Mouse (Mus musculus) olfactory bulb, adult 2 months (tissue): ENCODE measurements around the gene Rab11fip3. TPM values are rescaled to one million over a fixed set of nuclear protein-coding genes. Genes with fewer than 3 reads are reported as not detected.

ENCODE experiments used
- H3K27ac ChIP-seq: fragments of 200-500 bp; 2 replicates; pipeline ENCODE4 v1.5.1; 2012; ENCODE audit warnings: low read depth, low read length; ENCODE audit not compliant: insufficient read depth
- H3K4me1 ChIP-seq: fragments of 200-500 bp; 2 replicates; pipeline ENCODE4 v1.6.1; 2012; ENCODE audit warnings: low read length; ENCODE audit not compliant: control insufficient read depth, insufficient read depth
- H3K4me3 ChIP-seq: fragments of 200-500 bp; 2 replicates; pipeline ENCODE4 v1.5.1; 2012; ENCODE audit warnings: mild to moderate bottlenecking, low read depth, low read length, moderate library complexity; ENCODE audit not compliant: insufficient read depth
- CTCF ChIP-seq: fragments of 200-500 bp; IDR thresholded peaks from 2 replicates; pipeline ENCODE4 v1.5.1; 2012; ENCODE audit warnings: low read depth, mild to moderate bottlenecking, low read length, moderate library complexity; ENCODE audit not compliant: insufficient read depth
- POLR2A ChIP-seq: fragments of 200-500 bp; IDR thresholded peaks from 2 replicates; pipeline ENCODE4 v1.6.1; 2012; ENCODE audit warnings: mild to moderate bottlenecking, low read depth, low read length, moderate library complexity; ENCODE audit not compliant: insufficient read depth
- WGBS: fragments of 180-500 bp; shearing (Covaris S2); methylation state at CpG from one replicate; pipeline ENCODE4 v1.1.7; 2018; 5-methylcytosine and 5-hydroxymethylcytosine counted together
- polyA plus RNA-seq: library from polyadenylated mRNA; stranded (reverse); fragments of >200 nt; gene quantifications from 2 replicates; pipeline ENCODE4 v1.2.4, GENCODE M21; 2012; ENCODE audit warnings: low replicate concordance; ENCODE audit not compliant: missing spikeins, insufficient read depth, insufficient read length

Gene Rab11fip3
- polyA plus RNA-seq, 1 experiment = not detected

DNA sequence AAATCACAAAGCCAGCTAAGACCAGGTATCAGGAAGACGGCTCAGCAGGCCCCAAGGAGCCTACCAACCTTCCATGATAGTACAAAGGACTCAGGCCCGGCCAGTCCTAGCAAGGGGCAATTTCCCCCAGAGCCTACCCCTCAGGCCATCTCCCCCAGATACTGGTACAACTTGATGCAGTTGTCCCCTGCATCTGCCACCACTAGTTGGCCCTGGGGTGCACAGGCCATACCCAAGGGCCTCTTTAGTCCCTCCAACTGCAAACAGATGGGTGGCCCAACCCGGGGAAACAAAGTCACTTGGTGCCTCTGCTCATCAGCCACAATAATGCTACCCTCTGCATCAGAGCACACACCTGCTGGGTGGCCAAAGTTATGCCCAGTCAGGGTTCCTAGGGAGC is 126.1 kb downstream of the Rab11fip3 start:
- no peak for TF ChIP-seq CTCF
- no peak for TF ChIP-seq POLR2A
- H3K4me1 ChIP-seq = peaks cover 4% of the 10 kb centered on the region
- no peak overlapping the region for H3K4me3 ChIP-seq
- H3K27ac ChIP-seq = no peak overlapping the region
- WGBS = 81% methylated on average over 3 of the region's 3 CpGs

DNA sequence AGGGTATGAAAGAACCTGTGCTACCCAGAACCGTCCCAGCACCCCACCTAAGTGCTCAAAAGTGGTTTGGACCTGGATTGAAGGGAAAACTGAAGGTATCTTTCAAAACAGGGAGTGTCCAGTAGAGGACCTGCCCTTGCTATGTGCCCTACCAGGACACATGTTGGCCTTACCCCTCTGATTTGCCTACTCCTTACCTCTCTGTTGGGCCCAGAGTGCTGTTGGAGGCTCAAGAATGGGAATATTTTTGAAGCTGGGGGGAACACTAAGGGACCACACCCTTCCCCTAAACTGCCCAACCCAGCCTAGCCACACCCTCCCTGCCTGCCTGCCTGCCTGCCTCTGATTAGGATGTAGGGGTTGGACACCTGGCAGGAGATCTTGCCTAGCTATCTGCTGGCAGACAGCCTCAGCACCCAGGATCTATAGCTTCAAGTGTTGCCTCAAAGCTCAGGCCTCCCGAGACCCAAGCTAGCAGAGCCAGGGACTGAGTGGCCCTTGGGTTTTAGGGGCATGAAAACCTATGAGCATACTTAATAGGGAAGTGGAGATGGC is 126.7 kb downstream of the Rab11fip3 start:
- H3K27ac ChIP-seq = no peak overlapping the region
- WGBS = 87% methylated on average over 2 of the region's 2 CpGs
- no peak for TF ChIP-seq CTCF
- TF ChIP-seq POLR2A = no peak
- H3K4me1 ChIP-seq = peaks cover 4% of the 10 kb centered on the region
- no peak overlapping the region for H3K4me3 ChIP-seq

DNA sequence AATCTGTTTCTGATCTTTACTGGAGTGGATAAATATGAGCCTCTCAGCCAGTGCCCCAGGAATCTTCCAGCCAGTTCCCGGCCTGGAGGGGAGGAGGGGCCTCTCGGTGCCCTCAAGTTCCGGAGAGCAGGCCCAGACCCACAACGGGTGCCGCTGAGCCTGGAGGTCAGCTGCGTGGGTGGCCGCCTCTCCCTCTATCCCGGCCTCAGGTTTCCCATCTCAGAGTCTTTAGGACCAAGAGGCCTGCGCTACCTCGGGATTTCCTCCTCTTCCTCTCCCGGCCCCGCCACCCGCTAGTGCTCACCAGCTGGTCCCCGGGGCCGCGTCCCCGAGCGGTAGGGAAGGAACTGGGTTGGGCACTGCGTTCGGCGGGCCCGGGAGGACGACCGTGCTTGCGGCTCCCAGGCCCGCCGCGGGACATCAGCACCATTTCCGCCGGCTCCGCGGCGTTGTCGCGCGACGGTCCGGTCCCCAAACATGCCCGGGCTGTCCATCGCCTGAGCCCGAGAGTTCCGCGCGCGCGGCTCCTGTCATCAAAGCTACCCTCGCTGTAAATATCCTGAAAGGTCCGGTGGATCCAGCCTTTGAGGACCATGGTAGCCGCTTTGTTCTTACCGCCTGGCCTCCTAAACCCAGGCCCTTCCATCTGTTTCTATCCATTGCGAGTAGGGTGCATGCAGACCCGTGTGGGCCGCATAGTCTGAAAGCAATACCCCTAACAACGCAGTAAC is 127.7 kb downstream of the Rab11fip3 start:
- TF ChIP-seq CTCF = no peak
- TF ChIP-seq POLR2A = peak; percentile 61
- H3K4me3 ChIP-seq = peak overlapping the region; percentile 63
- 2% methylated on average over 54 of the region's 54 CpGs for WGBS
- peaks cover 4% of the 10 kb centered on the region for H3K4me1 ChIP-seq
- H3K27ac ChIP-seq = peak overlapping the region; percentile 22; the same call in 1 of the 2 replicates

Other genes with a start within 250 kb of the Rab11fip3 start
- not detected in 2 replicates for gene Wdr24, start 245.9 kb downstream of the Rab11fip3 start, polyA plus RNA-seq
- not detected in 2 replicates for gene Jmjd8, start 240.7 kb downstream of the Rab11fip3 start, polyA plus RNA-seq
- not detected in 2 replicates for gene Stub1, start 236.2 kb downstream of the Rab11fip3 start, polyA plus RNA-seq
- not detected in 2 replicates for gene Rhbdl1, start 232.3 kb downstream of the Rab11fip3 start, polyA plus RNA-seq
- not detected in 2 replicates for gene Gm20683, start 227.8 kb downstream of the Rab11fip3 start, polyA plus RNA-seq
- not detected in 2 replicates for gene Rhot2, start 224.7 kb downstream of the Rab11fip3 start, polyA plus RNA-seq
- not detected in 2 replicates for gene Wdr90, start 208.1 kb downstream of the Rab11fip3 start, polyA plus RNA-seq
- not detected in 2 replicates for gene Mcrip2, start 200.8 kb downstream of the Rab11fip3 start, polyA plus RNA-seq
- gene Mettl26, start 194.5 kb downstream of the Rab11fip3 start, polyA plus RNA-seq = not detected in 2 replicates
- not detected in 2 replicates for gene Wfikkn1, start 188.7 kb downstream of the Rab11fip3 start, polyA plus RNA-seq
- gene Rab40c, start 149.8 kb downstream of the Rab11fip3 start, polyA plus RNA-seq = not detected in 2 replicates
- not detected in 2 replicates for gene Pigq, start 124.6 kb downstream of the Rab11fip3 start, polyA plus RNA-seq
- gene Nhlrc4, start 124.6 kb downstream of the Rab11fip3 start, polyA plus RNA-seq = not detected in 2 replicates
- gene A930017K11Rik, start 117.0 kb downstream of the Rab11fip3 start, polyA plus RNA-seq = not detected in 2 replicates
- not detected in 2 replicates for gene Capn15, start 83.8 kb downstream of the Rab11fip3 start, polyA plus RNA-seq
- gene Decr2, start 20.8 kb upstream of the Rab11fip3 start, polyA plus RNA-seq = not detected in 2 replicates
- gene Nme4, start 26.0 kb upstream of the Rab11fip3 start, polyA plus RNA-seq = not detected in 2 replicates
- not detected in 2 replicates for gene Tmem8, start 43.7 kb upstream of the Rab11fip3 start, polyA plus RNA-seq
- not detected in 2 replicates for gene Mrpl28, start 53.9 kb upstream of the Rab11fip3 start, polyA plus RNA-seq
- gene Axin1, start 69.1 kb upstream of the Rab11fip3 start, polyA plus RNA-seq = not detected in 2 replicates
- not detected in 2 replicates for gene Pdia2, start 129.5 kb upstream of the Rab11fip3 start, polyA plus RNA-seq
- not detected in 2 replicates for gene Rgs11, start 133.4 kb upstream of the Rab11fip3 start, polyA plus RNA-seq
- not detected in 2 replicates for gene Arhgdig, start 138.2 kb upstream of the Rab11fip3 start, polyA plus RNA-seq
- gene Fam234a, start 174.7 kb upstream of the Rab11fip3 start, polyA plus RNA-seq = not detected in 2 replicates
- gene Luc7l, start 183.3 kb upstream of the Rab11fip3 start, polyA plus RNA-seq = not detected in 2 replicates